Mouse (Mus musculus): Measurements from ENCODE around the gene Lactb. TPM values are rescaled to one million over a fixed set of nuclear protein-coding genes. Genes with fewer than 3 reads are reported as not detected.

The Lactb gene
- 12.4 and 12.7 TPM in 2 replicates for polyA plus RNA-seq (2015; fragmentation: Nextera tagmentation; extraction: Ambion mirVana)

DNA sequence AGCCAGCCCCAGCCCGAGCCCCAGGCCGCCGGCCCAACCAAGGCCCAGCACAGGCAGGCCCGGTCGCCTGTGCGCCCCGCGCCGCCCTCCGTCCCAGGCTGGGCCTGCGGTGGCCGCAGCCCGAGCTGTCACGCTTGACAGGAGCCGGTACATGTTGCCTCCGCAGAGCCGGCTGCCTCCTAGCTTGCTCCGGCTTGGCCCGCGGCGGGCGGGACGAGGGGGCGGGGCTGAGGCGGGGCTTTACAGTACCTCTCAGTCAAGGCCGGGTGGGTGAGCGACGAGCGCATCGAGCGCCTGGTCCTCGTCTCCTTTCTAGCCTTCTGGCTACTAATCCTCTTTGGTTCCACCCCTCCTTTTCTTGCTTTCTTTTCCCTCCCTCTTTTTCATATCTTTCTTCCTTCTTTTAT is at the start of gene Lactb:
Gene Lactb (minus strand): TSS at position 246 of the 407 bp plus-strand sequence.
- 1% methylated on average over 32 of the region's 32 CpGs for WGBS
- peak; percentile 98 for ATAC-seq (ENCODE audit: low FRiP score)
- peaks cover 14% of the 10 kb centered on the region for H3K4me1 ChIP-seq

GRCm38 (mm10) chr9:67023371-67023770 is 48.1 kb upstream of the Lactb start:
- Histone ChIP-seq H3K4me3 (replicated peaks) (no peak overlapping the region), H3K36me3 (peaks cover 57% of the 10 kb centered on the region), H3K9ac (replicated peaks) (no peak overlapping the region), H3K4me1 (peaks cover 3% of the 10 kb centered on the region; the same call in 1 of the 2 replicates), H3K4me2 (no peak overlapping the region), H3K27me3 (replicated peaks) (no peaks in the 10 kb centered on the region), H3K9me3 (replicated peaks) (no peaks in the 10 kb centered on the region), H3K27ac (replicated peaks) (no peak overlapping the region)
- 98% methylated on average over 9 of the region's 9 CpGs for WGBS
- no peak for ATAC-seq (ENCODE audit: low FRiP score)

More for the DNA sequence above, at the start of gene Lactb:
- peak within 1 kb of the TSS; percentile 92 for H3K27ac ChIP-seq (replicated peaks)
- H3K4me2 ChIP-seq, result peak within 1 kb of the TSS; percentile 67
- H3K9ac ChIP-seq (replicated peaks), result peak within 1 kb of the TSS; percentile 91
- H3K4me3 ChIP-seq (replicated peaks), result peak within 1 kb of the TSS; percentile 95
- H3K27me3 ChIP-seq (replicated peaks), result no peaks in the 10 kb centered on the region
- H3K9me3 ChIP-seq (replicated peaks), result no peaks in the 10 kb centered on the region
- peaks cover 11% of the 10 kb centered on the region for H3K36me3 ChIP-seq

DNA sequence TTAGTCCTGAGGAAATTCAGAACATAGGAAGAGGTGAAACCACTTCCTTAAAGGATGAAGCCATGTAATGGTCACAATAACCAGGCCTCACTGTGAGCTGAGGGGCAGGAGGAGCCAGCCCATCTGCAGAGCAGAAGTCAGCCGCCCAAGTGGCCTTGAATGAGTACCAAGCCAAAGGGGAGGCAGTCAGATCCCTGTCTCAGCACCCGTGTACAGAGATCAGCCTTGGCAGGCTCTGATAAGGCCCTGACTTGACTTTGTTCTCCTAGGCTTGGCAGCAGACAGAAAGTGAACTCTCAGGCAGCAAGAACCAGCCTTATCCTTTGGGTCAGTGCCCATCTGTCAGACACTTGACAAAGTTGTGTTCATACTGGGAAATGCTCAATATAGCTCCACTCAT is 44.8 kb upstream of the Lactb start:
- no peak for ATAC-seq (ENCODE audit: low FRiP score)
- peaks cover 32% of the 10 kb centered on the region for H3K36me3 ChIP-seq
- H3K4me2 ChIP-seq, result no peak overlapping the region
- H3K4me1 ChIP-seq, result no peaks in the 10 kb centered on the region
- H3K9ac ChIP-seq (replicated peaks), result no peak overlapping the region
- H3K27me3 ChIP-seq (replicated peaks), result no peaks in the 10 kb centered on the region
- no peaks in the 10 kb centered on the region for H3K9me3 ChIP-seq (replicated peaks)
- no peak overlapping the region for H3K4me3 ChIP-seq (replicated peaks)
- no peak overlapping the region for H3K27ac ChIP-seq (replicated peaks)
- 79% methylated on average over 2 of the region's 2 CpGs for WGBS

- WGBS, result 78% methylated on average over 2 of the region's 2 CpGs
- H3K27me3 ChIP-seq (replicated peaks), result no peaks in the 10 kb centered on the region
- no peak overlapping the region for H3K9ac ChIP-seq (replicated peaks)
Observed at GRCm38 (mm10) chr9:67013501-67013900, 38.2 kb upstream of the Lactb start.

GRCm38 (mm10) chr9:67012470-67012869 is 37.2 kb upstream of the Lactb start:
- Histone ChIP-seq H3K9me3 (replicated peaks) (no peaks in the 10 kb centered on the region), H3K27ac (replicated peaks) (no peak overlapping the region), H3K9ac (replicated peaks) (no peak overlapping the region), H3K4me1 (peaks cover 7% of the 10 kb centered on the region; the same call in 1 of the 2 replicates), H3K27me3 (replicated peaks) (no peaks in the 10 kb centered on the region), H3K36me3 (no peaks in the 10 kb centered on the region), H3K4me3 (replicated peaks) (no peak overlapping the region), H3K4me2 (no peak overlapping the region)
- WGBS, result 51% methylated on average over 3 of the region's 3 CpGs
- no peak for ATAC-seq (ENCODE audit: low FRiP score)

More at GRCm38 (mm10) chr9:67013501-67013900, 38.2 kb upstream of the Lactb start:
- no peak overlapping the region for H3K27ac ChIP-seq (replicated peaks)
- H3K9me3 ChIP-seq (replicated peaks), result no peaks in the 10 kb centered on the region
- H3K4me1 ChIP-seq, result peaks cover 7% of the 10 kb centered on the region; the same call in 1 of the 2 replicates
- no peak for ATAC-seq (ENCODE audit: low FRiP score)
- H3K4me3 ChIP-seq (replicated peaks), result no peak overlapping the region
- no peaks in the 10 kb centered on the region for H3K36me3 ChIP-seq
- no peak overlapping the region for H3K4me2 ChIP-seq

DNA sequence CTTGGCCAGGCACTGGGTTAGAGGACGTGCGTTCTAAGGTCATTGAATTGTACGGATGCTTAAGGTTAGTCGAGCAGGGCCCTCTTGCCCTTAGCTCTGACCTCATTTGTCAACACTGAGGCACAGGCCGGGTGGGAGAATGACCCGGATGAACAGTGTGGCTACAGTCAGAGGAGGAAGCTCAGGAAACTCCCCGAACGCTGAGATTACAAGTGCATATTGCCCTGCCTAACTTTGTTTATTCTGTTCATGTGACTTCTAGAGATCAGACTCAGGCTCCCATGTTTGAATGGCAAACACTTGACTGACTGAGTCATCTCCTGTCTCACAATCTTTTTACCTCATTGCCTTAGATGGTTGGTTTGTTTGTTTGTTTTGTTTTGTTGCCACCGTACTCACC is 36.2 kb upstream of the Lactb start:
- WGBS, result 84% methylated on average over 9 of the region's 9 CpGs
- Histone ChIP-seq H3K27ac (replicated peaks) (no peak overlapping the region), H3K9ac (replicated peaks) (no peak overlapping the region), H3K4me1 (peaks cover 7% of the 10 kb centered on the region; the same call in 1 of the 2 replicates), H3K4me3 (replicated peaks) (no peak overlapping the region), H3K36me3 (no peaks in the 10 kb centered on the region), H3K27me3 (replicated peaks) (no peaks in the 10 kb centered on the region), H3K4me2 (no peak overlapping the region), H3K9me3 (replicated peaks) (no peaks in the 10 kb centered on the region)
- ATAC-seq (ENCODE audit: low FRiP score), result no peak

DNA sequence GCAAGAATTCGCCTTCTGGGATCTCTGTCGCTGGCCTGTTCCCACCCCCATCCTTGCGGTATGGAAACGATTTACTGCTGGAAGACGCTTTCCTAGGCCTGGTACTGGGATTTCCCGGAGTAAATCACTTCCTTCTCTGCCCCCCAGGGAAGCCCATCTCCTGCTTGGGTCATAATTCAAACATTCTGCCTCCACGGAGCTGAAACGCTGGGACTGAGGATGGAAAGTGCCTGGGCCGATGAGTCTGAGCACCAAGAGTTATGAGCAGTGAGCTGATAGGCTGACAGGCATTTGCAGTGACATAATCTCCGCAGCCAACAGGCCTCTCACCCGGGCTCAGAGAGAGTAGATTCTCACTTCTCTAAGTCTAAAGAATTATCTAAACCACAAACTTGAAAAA is 33.5 kb upstream of the Lactb start:
- Histone ChIP-seq H3K36me3 (no peaks in the 10 kb centered on the region), H3K4me1 (peaks cover 14% of the 10 kb centered on the region; the same call in 1 of the 2 replicates), H3K4me2 (no peak overlapping the region), H3K9ac (replicated peaks) (no peak overlapping the region), H3K27ac (replicated peaks) (no peak overlapping the region), H3K4me3 (replicated peaks) (no peak overlapping the region), H3K27me3 (replicated peaks) (no peaks in the 10 kb centered on the region), H3K9me3 (replicated peaks) (no peaks in the 10 kb centered on the region)
- 32% methylated on average over 11 of the region's 11 CpGs for WGBS
- ATAC-seq (ENCODE audit: low FRiP score), result no peak

- Histone ChIP-seq H3K27me3 (replicated peaks) (no peaks in the 10 kb centered on the region), H3K4me1 (peaks cover 11% of the 10 kb centered on the region; the same call in 1 of the 2 replicates), H3K9ac (replicated peaks) (no peak overlapping the region), H3K9me3 (replicated peaks) (no peaks in the 10 kb centered on the region), H3K4me3 (replicated peaks) (no peak overlapping the region), H3K4me2 (no peak overlapping the region), H3K27ac (replicated peaks) (no peak overlapping the region), H3K36me3 (no peaks in the 10 kb centered on the region)
- ATAC-seq (ENCODE audit: low FRiP score), result no peak
- WGBS, result 78% methylated on average over 4 of the region's 4 CpGs
Observed at GRCm38 (mm10) chr9:67006376-67006775, 31.1 kb upstream of the Lactb start.

- Histone ChIP-seq H3K9ac (replicated peaks) (no peak overlapping the region), H3K36me3 (no peaks in the 10 kb centered on the region), H3K27ac (replicated peaks) (no peak overlapping the region), H3K4me1 (peaks cover 11% of the 10 kb centered on the region; the same call in 1 of the 2 replicates), H3K4me3 (replicated peaks) (no peak overlapping the region), H3K27me3 (replicated peaks) (no peaks in the 10 kb centered on the region), H3K4me2 (no peak overlapping the region), H3K9me3 (replicated peaks) (no peaks in the 10 kb centered on the region)
- ATAC-seq (ENCODE audit: low FRiP score), result no peak; the same call in 1 of the 2 replicates
- WGBS, result 70% methylated on average over 11 of the region's 11 CpGs
Observed at GRCm38 (mm10) chr9:67005161-67005742, 30.0 kb upstream of the Lactb start.

- H3K9ac ChIP-seq (replicated peaks), result no peak overlapping the region
- H3K36me3 ChIP-seq, result no peaks in the 10 kb centered on the region
- no peaks in the 10 kb centered on the region for H3K9me3 ChIP-seq (replicated peaks)
- H3K27ac ChIP-seq (replicated peaks), result no peak overlapping the region
- no peak overlapping the region for H3K4me2 ChIP-seq
- ATAC-seq (ENCODE audit: low FRiP score), result no peak
- no peaks in the 10 kb centered on the region for H3K27me3 ChIP-seq (replicated peaks)
- peaks cover 9% of the 10 kb centered on the region; the same call in 1 of the 2 replicates for H3K4me1 ChIP-seq
- H3K4me3 ChIP-seq (replicated peaks), result no peak overlapping the region
- WGBS, result 65% methylated on average over 4 of the region's 4 CpGs
Observed at GRCm38 (mm10) chr9:67003656-67004055, 28.4 kb upstream of the Lactb start.

DNA sequence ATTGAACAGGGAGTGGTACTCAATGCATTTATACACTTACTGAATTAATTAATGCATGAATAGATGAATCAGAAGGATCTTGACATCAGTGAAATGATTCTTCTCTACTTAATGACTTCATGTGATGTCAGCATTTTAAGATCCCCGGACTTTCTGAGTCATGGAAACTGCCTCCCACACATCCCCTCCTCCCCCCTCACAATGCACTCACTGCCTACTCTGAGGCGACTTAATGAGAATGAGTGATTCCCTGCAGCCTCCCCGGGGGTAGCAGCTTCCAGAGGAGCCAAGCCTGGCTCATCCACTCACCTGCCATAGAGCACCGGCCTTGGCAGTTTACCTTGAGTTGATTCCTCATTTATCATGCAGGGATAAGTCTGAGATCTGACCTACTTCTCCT is 27.9 kb upstream of the Lactb start:
- Histone ChIP-seq H3K27me3 (replicated peaks) (no peaks in the 10 kb centered on the region), H3K4me1 (peaks cover 7% of the 10 kb centered on the region; the same call in 1 of the 2 replicates), H3K9me3 (replicated peaks) (no peaks in the 10 kb centered on the region), H3K36me3 (no peaks in the 10 kb centered on the region), H3K4me3 (replicated peaks) (no peak overlapping the region), H3K9ac (replicated peaks) (no peak overlapping the region), H3K27ac (replicated peaks) (no peak overlapping the region), H3K4me2 (no peak overlapping the region)
- no peak for ATAC-seq (ENCODE audit: low FRiP score)
- 29% methylated on average over 4 of the region's 4 CpGs for WGBS

DNA sequence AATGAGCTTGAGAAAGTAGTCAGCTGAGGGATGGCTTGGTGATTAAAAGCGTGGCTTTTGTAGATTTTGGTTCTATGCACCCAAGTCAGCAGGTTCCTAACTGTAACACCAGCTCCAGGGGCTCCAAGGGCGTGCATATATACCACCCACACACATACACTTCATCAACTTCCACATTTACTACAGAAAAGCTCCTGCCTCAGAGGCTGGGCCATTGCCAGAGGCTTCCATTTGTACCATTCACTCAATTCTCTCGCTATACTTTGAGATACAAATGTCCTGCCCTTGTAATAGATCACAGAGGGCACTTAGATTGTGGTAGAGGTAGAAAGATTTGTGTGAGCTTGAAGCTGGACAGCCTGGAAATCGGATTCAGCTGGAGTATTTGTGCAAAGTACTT is 26.2 kb upstream of the Lactb start:
- no peaks in the 10 kb centered on the region for H3K9me3 ChIP-seq (replicated peaks)
- H3K27me3 ChIP-seq (replicated peaks), result no peaks in the 10 kb centered on the region
- no peak for ATAC-seq (ENCODE audit: low FRiP score)
- 72% methylated on average over 4 of the region's 4 CpGs for WGBS
- no peak overlapping the region for H3K4me3 ChIP-seq (replicated peaks)
- no peak overlapping the region for H3K27ac ChIP-seq (replicated peaks)
- no peak overlapping the region for H3K9ac ChIP-seq (replicated peaks)
- peaks cover 7% of the 10 kb centered on the region; the same call in 1 of the 2 replicates for H3K4me1 ChIP-seq
- no peaks in the 10 kb centered on the region for H3K36me3 ChIP-seq
- no peak overlapping the region for H3K4me2 ChIP-seq
